In genomic region chr2:115731171-115731570, GRCm38 (mm10) we compare ENCODE assay signal across 19 mouse cellular contexts.
DNase-seq lines count a peak whose midpoint lies in the region; ATAC-seq and TF ChIP-seq lines count a peak whose summit lies in the region.
"Had no signal": no experiment of that assay in that cellular context is flagged by ENCODE, and none has a peak within 500 bp of the region (broad histone marks: within the 10 kb centered on the region; RNA-seq: fewer than 3 reads in every experiment).

No protein-coding gene starts in this region.

- 52% methylated on average over 3 of the region's 3 CpGs for WGBS in heart, embryonic 11.5 days (ENCODE audit: insufficient replicate concordance)
- WGBS in heart, adult 2 months = 39% methylated on average over 3 of the region's 3 CpGs
- WGBS in heart, embryonic 15.5 days = 24% methylated on average over 3 of the region's 3 CpGs
- 82% methylated on average over 3 of the region's 3 CpGs for WGBS in hindbrain, embryonic 12.5 days
- WGBS in hindbrain, embryonic 14.5 days = 74% methylated on average over 3 of the region's 3 CpGs

- no peak for TF ChIP-seq CTCF in heart, adult 2 months (IDR thresholded peaks at IDR 0.05)

- no peaks in the 10 kb centered on the region for H3K9me3 ChIP-seq in heart, embryonic 11.5 days (replicated peaks; ENCODE audit: control insufficient read depth, low read length)
- no peaks in the 10 kb centered on the region for H3K9me3 ChIP-seq in heart, embryonic 15.5 days (replicated peaks)
- no peaks in the 10 kb centered on the region for H3K9me3 ChIP-seq in hindbrain, embryonic 12.5 days (replicated peaks)
- H3K9me3 ChIP-seq in hindbrain, embryonic 14.5 days (ENCODE audit: control insufficient read depth, low read length) = no peaks in the 10 kb centered on the region
- H3K9me3 ChIP-seq: embryonic facial prominence, embryonic 13.5 days; forebrain, embryonic 12.5 days; kidney, embryonic 15.5 days had no signal

- no peak overlapping the region for H3K4me2 ChIP-seq in heart, embryonic 11.5 days
- no peak overlapping the region for H3K4me2 ChIP-seq in heart, embryonic 15.5 days
- no peak overlapping the region for H3K4me2 ChIP-seq in hindbrain, embryonic 12.5 days (replicated peaks)
- H3K4me2 ChIP-seq in hindbrain, embryonic 14.5 days (replicated peaks) = no peak overlapping the region
- H3K4me2 ChIP-seq: embryonic facial prominence, embryonic 13.5 days; forebrain, embryonic 12.5 days; kidney, embryonic 15.5 days had no signal

- 0 out of 2 replicates have a peak, but pooled peaks cover 2% of the 10 kb centered on the region for H3K36me3 ChIP-seq in heart, embryonic 11.5 days (ENCODE audit: control insufficient read depth, insufficient read depth, low read length)
- H3K36me3 ChIP-seq in heart, adult 2 months (ENCODE audit: control insufficient read depth, insufficient read depth, low read length) = no peaks in the 10 kb centered on the region
- peaks cover 5% of the 10 kb centered on the region; the same call in 1 of the 2 replicates for H3K36me3 ChIP-seq in heart, embryonic 15.5 days
- no peaks in the 10 kb centered on the region for H3K36me3 ChIP-seq in hindbrain, embryonic 12.5 days
- H3K36me3 ChIP-seq in hindbrain, embryonic 14.5 days (replicated peaks; ENCODE audit: control insufficient read depth, insufficient read depth) = no peaks in the 10 kb centered on the region
- H3K36me3 ChIP-seq: embryonic facial prominence, embryonic 13.5 days had no signal

- H3K4me3 ChIP-seq in heart, embryonic 11.5 days (ENCODE audit: low read depth, low read length) = no peak overlapping the region
- no peak overlapping the region for H3K4me3 ChIP-seq in heart, adult 2 months
- H3K4me3 ChIP-seq in heart, embryonic 15.5 days = no peak overlapping the region
- no peak overlapping the region for H3K4me3 ChIP-seq in hindbrain, embryonic 12.5 days
- no peak overlapping the region for H3K4me3 ChIP-seq in hindbrain, embryonic 14.5 days (replicated peaks; ENCODE audit: low read length)
- H3K4me3 ChIP-seq: embryonic facial prominence, embryonic 13.5 days; forebrain, embryonic 12.5 days; kidney, embryonic 15.5 days had no signal

- peak overlapping the region; percentile 54 for H3K27ac ChIP-seq in heart, embryonic 11.5 days (ENCODE audit: low read depth, low read length)
- no peak overlapping the region for H3K27ac ChIP-seq in heart, adult 2 months
- peak overlapping the region; percentile 59 for H3K27ac ChIP-seq in heart, embryonic 15.5 days
- peak overlapping the region; percentile 55; the same call in 1 of the 2 replicates for H3K27ac ChIP-seq in hindbrain, embryonic 12.5 days
- no peak overlapping the region for H3K27ac ChIP-seq in hindbrain, embryonic 14.5 days
- H3K27ac ChIP-seq: embryonic facial prominence, embryonic 13.5 days; forebrain, embryonic 12.5 days; kidney, embryonic 15.5 days had no signal

- H3K79me2 ChIP-seq in heart, adult 2 months (replicated peaks; ENCODE audit: control insufficient read depth, insufficient read depth, low read length) = no peaks in the 10 kb centered on the region

- H3K9ac ChIP-seq in heart, embryonic 11.5 days (ENCODE audit: low read depth, low read length) = no peak overlapping the region
- no peak overlapping the region for H3K9ac ChIP-seq in heart, adult 2 months (ENCODE audit: low read depth, low read length)
- no peak overlapping the region for H3K9ac ChIP-seq in heart, embryonic 15.5 days
- H3K9ac ChIP-seq in hindbrain, embryonic 12.5 days = no peak overlapping the region
- H3K9ac ChIP-seq in hindbrain, embryonic 14.5 days = no peak overlapping the region
- H3K9ac ChIP-seq: embryonic facial prominence, embryonic 13.5 days; forebrain, embryonic 12.5 days; kidney, embryonic 15.5 days had no signal

- no peak for ATAC-seq in heart, embryonic 11.5 days (replicated peaks; ENCODE audit: insufficient number of reproducible peaks, low FRiP score, low TSS enrichment)
- 0 out of 2 replicates have a peak, but pooled peaks have one; percentile 24 for ATAC-seq in heart, embryonic 15.5 days (replicated peaks; ENCODE audit: insufficient number of reproducible peaks, insufficient read depth, low FRiP score, low read depth)
- no peak for ATAC-seq in hindbrain, embryonic 12.5 days (ENCODE audit: low FRiP score)
- no peak for ATAC-seq in hindbrain, embryonic 14.5 days (ENCODE audit: low FRiP score)
- ATAC-seq: forebrain, embryonic 16.5 days; intestine, embryonic 16.5 days had no signal

- peaks cover 7% of the 10 kb centered on the region for H3K4me1 ChIP-seq in heart, embryonic 11.5 days (ENCODE audit: control insufficient read depth, insufficient read depth, low read length)
- H3K4me1 ChIP-seq in heart, adult 2 months (ENCODE audit: control insufficient read depth, insufficient read depth, low read length) = no peaks in the 10 kb centered on the region
- H3K4me1 ChIP-seq in heart, embryonic 15.5 days (replicated peaks) = peaks cover 11% of the 10 kb centered on the region
- peaks cover 18% of the 10 kb centered on the region; the same call in 1 of the 2 replicates for H3K4me1 ChIP-seq in hindbrain, embryonic 12.5 days
- no peaks in the 10 kb centered on the region for H3K4me1 ChIP-seq in hindbrain, embryonic 14.5 days (replicated peaks; ENCODE audit: control insufficient read depth, insufficient read depth, low read length)

- TF ChIP-seq POLR2A in heart, adult 2 months (IDR thresholded peaks at IDR 0.05; ENCODE audit: insufficient read depth, low read depth, low read length) = no peak

- TF ChIP-seq EP300 in heart, adult 2 months (IDR thresholded peaks at IDR 0.05; ENCODE audit: insufficient read depth, low read depth, low read length) = no peak

- no peak for DNase-seq in heart, adult 2 months
- no peak for DNase-seq in heart, postnatal 25 days (ENCODE audit: low spot score)
- no peak for DNase-seq in hindbrain, embryonic 14.5 days (ENCODE audit: low spot score)
- no peak for DNase-seq in embryo, embryonic 9.5 days (ENCODE audit: extremely low spot score)
- DNase-seq: adrenal gland, postnatal 10 days; cerebellum, adult 11 months; cerebellum, adult 8-10 months; cerebellum, postnatal 14 days; embryo, embryonic 11 days; gastrocnemius, postnatal 10 days; kidney, adult 2 months had no signal

- H3K27me3 ChIP-seq in heart, embryonic 11.5 days (ENCODE audit: control insufficient read depth, insufficient read depth, low read length) = no peaks in the 10 kb centered on the region
- H3K27me3 ChIP-seq in heart, adult 2 months (ENCODE audit: control insufficient read depth, insufficient read depth, low read length) = no peaks in the 10 kb centered on the region
- H3K27me3 ChIP-seq in heart, embryonic 15.5 days = no peaks in the 10 kb centered on the region
- no peaks in the 10 kb centered on the region for H3K27me3 ChIP-seq in hindbrain, embryonic 12.5 days
- H3K27me3 ChIP-seq in hindbrain, embryonic 14.5 days (ENCODE audit: control insufficient read depth, insufficient read depth, low read length) = no peaks in the 10 kb centered on the region
- H3K27me3 ChIP-seq: kidney, embryonic 15.5 days had no signal

- intact Hi-C loops in heart, adult 2 months (cut with DNase I) = no loop called here
- intact Hi-C loops in heart, postnatal 25 days (cut with DNase I) = no loop called here

Comparison
In these comparisons a context has a peak if more than half of its experiments do, and no peak if none do; other contexts are left out.
1. H3K27ac ChIP-seq: peak in heart, embryonic 11.5 days (single experiment), heart, embryonic 15.5 days (single experiment) and hindbrain, embryonic 12.5 days (single experiment); none in heart, adult 2 months (single experiment) and hindbrain, embryonic 14.5 days (single experiment).